Mouse (Mus musculus) urinary bladder, postnatal 36 days (tissue): Measurements from ENCODE around the gene Tmub2.
"Not testable (repeated sequence)": the region's sequence is repeated elsewhere in the genome, so short reads cannot be mapped to it uniquely, and the experiment has no call there.

Experiments
- DNase-seq, 2 experiments: peaks; one replicate each; pipeline ENCODE4 v3.0.0; 2022; ENCODE audit warnings: low spot score in 2 of 2, mixed read lengths in 1 of 2

The Tmub2 gene

GRCm38 (mm10) chr11:102279595-102279994 is 5.1 kb upstream of the Tmub2 start:
- DNase-seq = no peak

DNA sequence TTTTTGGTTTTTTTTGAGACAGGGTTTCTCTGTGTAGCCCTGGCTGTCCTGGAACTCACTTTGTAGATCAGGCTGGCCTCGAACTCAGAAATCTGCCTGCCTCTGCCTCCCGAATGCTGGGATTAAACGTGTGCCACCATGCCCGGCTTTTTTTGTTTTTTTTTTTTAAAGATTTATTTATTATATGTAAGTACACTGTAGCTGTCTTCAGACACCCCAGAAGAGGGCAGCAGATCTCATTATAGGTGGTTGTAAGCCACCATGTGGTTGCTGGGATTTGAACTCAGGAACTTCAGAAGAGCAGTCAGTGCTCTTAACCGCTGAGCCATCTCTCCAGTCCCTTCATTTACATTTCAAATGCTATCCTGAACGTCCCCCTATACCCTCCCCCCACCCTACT is 4.5 kb upstream of the Tmub2 start:
- DNase-seq = not testable (repeated sequence)

DNA sequence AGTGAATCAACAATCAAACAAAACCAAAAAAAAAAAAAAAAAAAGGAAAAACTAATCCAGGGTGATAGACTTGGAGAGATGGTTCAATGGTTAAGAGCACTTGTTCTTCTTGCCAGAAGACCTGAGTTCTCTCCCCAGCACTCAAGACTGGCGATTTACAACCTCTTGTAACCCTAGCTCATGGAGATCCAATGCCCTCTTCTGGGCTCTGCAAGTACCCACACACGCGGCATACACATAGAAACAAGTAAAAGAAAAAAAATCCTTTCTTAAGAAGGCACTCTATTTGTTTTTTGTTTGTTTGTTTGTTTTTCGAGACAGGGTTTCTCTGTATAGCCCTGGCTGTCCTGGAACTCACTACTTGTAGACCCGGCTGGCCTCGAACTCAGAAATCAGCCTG is 809 bp upstream of the Tmub2 start:
- no peak for DNase-seq

- DNase-seq = no peak
These were observed 534 bp downstream of the Tmub2 start for GRCm38 (mm10) chr11:102285095-102285834.

- DNase-seq = no peak
These were observed 2.8 kb downstream of the Tmub2 start for GRCm38 (mm10) chr11:102287485-102287884.

- no peak for DNase-seq
These were observed 3.5 kb downstream of the Tmub2 start for GRCm38 (mm10) chr11:102288027-102288804.

- DNase-seq = no peak
These were observed 4.2 kb downstream of the Tmub2 start for GRCm38 (mm10) chr11:102288913-102289312.

DNA sequence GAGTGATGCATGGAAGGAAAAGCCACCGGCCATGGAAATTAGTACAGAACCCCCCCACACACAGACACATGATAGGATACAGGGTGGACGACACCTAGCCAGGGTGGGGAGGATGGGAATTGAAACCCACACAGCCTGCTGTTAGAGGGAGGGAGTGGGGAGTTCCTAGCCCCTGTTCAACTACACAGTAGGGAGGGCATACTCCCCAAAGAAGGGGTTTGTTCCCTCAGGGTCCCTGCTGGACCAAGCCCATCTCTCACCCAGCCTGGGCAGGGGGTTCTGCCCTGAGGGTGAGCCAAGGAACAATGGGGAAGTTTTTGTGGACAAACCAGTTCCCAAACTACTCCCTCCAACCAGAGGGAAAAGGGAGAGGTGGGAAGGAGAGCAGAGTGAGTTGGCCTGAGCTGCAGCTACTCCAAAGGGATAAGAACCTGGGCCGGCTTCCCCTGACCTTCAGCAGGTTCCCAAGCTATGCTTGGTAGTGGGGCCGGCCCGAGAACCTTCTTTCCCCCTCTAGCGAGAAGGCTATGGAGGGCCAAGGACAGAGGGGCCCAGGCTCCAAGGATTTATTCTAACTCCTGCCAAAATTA is 4.9 kb downstream of the Tmub2 start:
- DNase-seq = no peak

GRCm38 (mm10) chr11:102290141-102290540 is 5.4 kb downstream of the Tmub2 start:
- DNase-seq = no peak

DNA sequence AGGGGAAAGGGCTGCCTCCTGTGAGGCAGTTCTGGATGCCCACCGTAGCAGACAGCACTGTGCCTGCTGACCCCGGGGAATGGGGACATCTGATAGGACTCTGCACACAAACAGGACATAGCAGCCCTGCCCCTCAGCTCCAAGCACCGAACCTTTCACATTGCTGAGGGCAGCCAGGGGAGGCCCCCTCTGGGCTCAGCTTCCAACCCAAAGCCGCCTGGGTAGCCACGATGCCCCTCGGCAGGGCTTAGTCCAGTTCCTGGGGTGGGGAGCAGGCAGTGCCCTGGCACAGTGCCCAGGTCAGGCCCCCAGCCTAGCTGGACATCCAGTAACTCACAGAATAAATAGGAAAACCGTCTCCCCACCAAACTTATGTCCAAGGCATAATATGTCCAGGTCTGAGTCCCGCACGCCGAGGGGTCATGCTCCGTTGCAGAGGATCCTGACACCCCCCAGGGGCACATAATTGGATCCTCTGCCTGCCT is 6.4 kb downstream of the Tmub2 start:
- DNase-seq = no peak

DNA sequence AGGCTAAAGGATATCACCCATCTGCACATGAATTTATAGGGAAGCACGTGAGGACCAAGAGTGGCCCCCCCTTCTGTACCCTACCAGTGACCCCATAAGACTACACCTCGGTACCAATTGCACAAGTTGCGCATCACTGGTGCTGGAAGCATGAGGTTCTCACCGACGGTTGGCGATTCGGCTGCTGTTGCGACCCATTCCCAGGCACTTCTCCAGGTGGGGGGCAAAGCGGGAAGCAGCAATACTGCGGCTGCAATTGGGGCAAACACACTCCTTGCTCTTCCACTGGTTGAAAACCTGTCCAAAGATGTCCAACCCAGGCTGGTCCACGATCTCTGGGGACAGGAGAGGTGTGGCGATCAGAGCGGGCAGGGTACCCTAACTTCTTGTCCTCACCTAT is 9.2 kb downstream of the Tmub2 start:
- DNase-seq = no peak

DNA sequence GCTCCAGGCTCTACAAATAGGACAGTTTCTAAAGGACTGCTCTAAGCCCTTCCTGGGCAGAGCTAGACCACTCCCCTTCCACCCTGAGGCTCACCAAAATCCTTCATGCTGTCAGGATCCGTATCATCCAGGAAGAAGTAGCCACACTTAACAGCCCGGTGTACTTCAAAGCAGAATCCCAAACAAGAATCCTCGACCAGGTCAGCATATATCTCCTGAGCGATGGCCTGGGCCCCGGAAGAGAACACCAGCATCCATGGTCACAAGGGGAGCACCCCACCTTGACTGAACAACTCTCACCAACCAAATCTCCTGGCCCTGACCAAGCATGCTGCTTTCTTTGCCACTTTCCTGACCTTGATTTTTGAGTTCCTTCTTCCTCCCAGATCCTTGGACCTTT is 9.7 kb downstream of the Tmub2 start:
- no peak for DNase-seq

GRCm38 (mm10) chr11:102294887-102295597 is 10.3 kb downstream of the Tmub2 start:
- peak in 1 of 2 experiments; percentile 36 for DNase-seq

DNA sequence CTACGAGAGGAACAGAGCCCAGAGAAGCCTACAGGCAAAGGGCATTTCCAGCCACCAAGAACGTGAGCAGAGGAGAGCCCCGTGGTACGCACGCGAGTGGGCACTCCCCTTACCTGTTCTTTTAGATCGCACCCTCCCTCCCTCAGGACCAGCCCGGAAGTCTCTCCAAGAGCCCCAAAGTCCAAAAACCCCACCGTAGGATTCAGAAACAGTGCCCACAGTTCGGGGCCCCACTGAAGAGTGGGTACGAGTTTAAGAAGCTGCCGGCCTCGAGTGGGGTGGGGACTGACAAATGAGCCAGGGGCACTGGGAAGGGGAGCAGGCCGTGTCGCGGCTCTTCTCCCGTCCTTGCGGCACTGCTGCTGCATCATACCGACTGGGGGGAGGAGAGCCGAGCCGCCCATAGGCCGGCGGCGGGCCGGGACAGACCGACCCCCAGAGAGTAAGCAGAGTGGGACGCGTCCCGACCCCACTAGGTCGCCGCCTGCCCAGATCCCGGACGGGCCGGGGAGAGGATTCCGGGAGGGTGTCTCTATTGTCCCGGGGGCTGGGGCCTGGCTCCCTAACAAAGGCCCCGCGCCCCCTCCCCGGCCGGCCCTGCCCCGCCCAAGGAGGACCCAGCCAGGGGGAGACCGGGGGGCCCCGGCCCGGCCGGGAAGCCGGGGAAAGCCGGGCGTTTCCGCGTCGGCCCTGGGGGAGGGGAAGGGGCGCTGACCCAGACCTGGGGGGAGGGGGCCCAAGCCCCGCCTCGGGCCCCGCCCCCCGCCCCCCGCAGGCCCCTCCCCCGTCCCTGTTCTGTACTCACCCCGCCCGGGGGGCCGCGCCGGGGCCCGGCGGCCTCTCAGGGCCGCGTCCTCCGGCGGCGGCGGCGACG is 11.1 kb downstream of the Tmub2 start:
- DNase-seq = peak; percentile 39 to 40

GRCm38 (mm10) chr11:102296491-102297472 is 12.1 kb downstream of the Tmub2 start, which contains the start of gene Atxn7l3:
Atxn7l3 (minus strand) TSS chr11:102296631.
- DNase-seq = peak; percentile 94 to 99

DNA sequence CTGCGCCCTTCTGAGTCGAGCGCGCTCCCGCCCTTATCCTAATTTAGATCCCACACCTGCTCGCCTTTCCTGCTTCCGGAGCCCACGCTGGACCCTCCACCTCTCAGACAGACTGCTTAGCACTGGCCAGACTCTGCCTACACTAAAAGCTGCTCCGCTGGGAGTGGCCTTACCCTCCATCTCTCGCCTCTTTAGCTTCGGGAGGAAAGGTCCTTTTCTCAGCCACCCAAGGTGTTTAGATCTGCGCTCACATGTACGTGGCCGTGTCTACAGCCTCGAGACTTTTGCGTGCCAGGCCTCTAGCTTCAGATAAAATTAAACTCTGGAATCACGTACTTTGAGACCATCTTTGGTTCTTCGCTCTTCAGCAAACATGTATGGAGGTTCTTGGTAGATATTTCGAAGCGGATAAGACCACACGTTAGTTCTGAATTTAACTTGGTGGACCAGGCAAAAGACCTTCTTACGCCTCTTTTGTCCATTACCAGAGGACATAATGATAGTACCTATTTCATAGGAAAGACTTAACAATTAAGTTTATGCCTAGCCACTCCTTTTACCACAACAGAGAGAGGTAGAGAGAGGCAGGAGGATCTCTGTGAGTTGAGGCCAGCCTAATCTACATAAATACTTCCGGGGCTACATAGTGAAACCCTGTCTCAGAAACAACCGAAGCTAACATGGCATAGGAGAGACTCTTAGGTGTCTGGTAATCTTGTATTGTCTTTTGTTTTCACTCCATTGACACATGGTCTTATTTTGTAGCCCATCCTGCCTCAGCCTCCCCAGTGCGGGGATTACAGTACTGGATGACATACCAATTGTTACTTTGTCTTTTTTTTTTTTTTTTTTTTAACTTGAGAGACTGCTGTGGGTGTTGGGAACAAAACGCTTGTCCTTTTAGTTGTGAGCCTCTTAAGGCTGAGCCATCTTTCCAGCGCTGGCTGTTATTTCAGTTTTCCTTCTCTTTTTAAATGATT is 13.1 kb downstream of the Tmub2 start:
- DNase-seq = no peak

DNA sequence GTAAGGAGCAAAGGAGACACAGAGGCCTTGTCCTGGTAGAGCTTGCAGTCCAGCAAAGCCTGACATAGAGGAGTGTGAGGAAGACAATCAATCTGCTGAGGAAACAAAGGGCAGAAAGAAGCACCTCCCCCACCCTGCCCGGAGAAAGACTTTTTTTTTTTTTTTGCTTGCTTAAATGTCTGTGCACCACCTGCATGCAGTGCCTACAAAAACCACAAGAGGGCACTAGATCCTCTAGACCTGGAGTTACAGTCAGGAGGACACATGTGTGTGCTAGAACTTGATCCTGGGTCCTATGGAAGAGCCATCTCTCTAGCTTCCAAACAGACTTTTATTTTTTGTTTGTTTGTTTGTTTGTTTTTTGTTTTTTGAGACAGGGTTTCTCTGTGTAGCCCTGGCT is 15.1 kb downstream of the Tmub2 start:
- no peak for DNase-seq

DNA sequence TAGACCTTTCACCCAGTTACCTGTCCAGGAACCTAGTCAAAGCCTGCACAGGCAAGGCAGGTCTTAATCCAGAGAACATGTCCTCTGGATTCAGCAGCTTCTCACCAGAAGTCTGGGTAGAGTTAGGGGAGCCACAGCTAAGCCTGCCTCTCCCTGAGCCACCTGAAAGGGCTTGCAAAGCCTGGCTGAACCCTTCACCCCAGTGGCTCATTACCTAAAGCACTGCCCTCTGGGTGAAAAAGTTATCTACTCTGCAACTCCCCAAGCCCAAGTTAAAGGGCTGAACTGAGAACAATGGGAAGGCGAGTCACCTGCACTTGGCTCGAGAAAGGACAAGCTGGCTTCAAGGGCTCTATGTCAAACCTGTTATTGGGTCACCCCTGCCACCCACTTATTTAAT is 19.4 kb downstream of the Tmub2 start:
- no peak for DNase-seq
